Mouse (Mus musculus) central nervous system, embryonic 18 days (tissue): ENCODE measurements around the gene Olfr48. TPM values are rescaled to one million over a fixed set of nuclear protein-coding genes. Genes with fewer than 3 reads are reported as not detected.

ENCODE experiments used
- polyA plus RNA-seq: library from polyadenylated mRNA; depleted of rRNA; stranded (reverse); fragments of >200 nt; gene quantifications from 2 replicates; pipeline ENCODE4 v1.2.3, GENCODE M21; 2012; rRNA removed

The Olfr48 gene
- 0.14 TPM in 1 of 2 replicates, not detected in the other for polyA plus RNA-seq

DNA sequence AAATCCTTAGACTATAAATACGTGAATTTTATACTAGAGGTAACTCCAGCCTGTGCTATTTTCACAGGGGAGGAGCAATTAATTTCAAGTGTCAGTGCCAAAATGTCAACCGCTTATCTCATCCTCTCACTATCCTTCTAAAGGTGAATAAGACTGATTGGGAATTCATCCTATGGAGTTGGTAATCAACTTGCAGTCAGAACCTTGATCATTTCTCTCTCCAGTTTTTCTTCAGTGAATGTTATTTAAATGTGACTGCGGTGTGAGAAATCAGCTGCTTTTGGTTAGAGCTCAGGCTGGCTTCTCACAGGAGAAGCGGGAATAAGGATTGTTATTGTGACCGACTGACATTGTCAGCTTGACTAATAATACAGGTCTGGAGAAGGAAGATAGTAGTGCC lies at the start of gene Olfr48:
Olfr48 (minus strand) TSS at position 101 of the 400 bp plus-strand sequence.

DNA sequence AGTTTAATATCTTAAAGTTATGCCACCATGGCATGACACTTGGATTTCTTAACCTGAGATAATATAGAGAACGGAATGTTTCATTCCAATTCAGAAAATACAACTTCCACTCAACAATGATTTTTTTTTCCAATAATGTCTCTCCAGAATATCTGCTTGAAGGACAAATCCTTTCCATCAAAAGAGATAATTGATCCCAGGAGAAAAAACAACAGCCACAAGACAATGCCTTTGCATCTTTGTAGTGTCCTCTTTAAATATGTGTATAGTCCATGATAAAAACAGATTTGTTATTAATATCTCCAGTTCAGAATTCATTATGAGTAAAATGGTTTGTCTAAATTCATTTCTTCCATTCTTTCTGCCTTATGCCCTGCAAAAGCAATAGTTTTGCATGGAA lies 30.1 kb upstream of the Olfr48 start, which contains the start of gene Olfr1257:
Olfr1257 (plus strand) TSS at position 301 of the 400 bp plus-strand sequence.

DNA sequence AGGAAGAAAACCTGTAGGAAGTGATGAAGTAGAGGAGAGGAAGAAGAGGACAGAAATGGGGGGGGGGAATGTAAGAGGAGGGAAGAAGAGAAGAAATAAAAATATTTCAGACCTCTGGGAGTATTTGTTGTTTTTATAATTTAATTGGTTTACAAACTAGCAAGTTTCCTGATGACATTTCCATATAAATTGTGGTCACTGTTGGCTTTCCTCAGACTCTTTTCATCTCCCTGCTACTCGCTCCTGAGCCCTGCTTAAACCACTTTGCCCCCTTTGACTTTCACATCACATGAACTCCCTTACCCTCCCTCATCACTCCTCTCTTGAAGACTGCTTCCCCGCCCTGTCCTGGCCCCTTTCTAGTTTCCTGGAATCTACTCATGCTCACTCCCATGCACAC lies 6.5 kb downstream of the Olfr48 start, which contains the start of gene Olfr1256:
Olfr1256 (minus strand) TSS at position 101 of the 400 bp plus-strand sequence.

DNA sequence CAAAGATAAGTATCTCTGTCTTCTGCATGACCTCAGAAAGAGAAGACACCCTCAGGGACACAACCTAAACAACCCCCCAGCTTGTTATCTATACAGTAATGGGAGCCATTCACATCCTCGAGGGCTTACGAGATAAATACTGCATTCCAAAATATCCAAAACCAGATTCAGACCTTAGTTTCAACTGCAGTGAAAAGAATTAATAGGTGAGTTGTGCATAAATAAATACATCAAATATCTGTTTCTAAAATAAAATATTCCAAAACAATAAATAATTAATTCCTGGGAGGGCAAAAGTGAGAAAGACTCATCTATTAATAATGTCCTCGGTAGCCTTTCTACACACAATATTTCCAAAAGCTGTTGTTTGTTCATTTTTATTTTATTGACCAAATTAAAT lies 36.3 kb downstream of the Olfr48 start, which contains the start of gene Olfr1255:
Olfr1255 (plus strand) TSS at position 301 of the 400 bp plus-strand sequence.

DNA sequence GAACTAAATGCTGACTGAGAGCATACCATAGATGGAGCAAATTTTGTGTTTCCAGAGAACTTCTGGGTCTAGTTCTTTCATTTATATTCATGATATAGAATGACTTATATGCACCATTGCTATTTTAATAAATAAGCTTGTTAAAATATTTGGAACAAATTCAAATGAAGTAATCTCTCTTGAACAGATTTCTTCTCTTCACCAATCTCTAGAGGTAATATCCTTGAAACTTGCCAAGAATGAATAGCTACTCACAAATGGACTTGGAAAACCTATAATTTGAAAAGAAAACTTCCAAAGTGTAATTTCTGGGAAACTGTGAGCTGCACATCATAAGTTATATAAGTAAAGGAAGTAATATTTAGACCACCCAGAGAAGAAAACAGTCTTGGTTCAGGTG lies 54.5 kb downstream of the Olfr48 start, which contains the start of gene Olfr1254:
Olfr1254 (minus strand) TSS at position 101 of the 400 bp plus-strand sequence.

Other genes with a start within 250 kb of the Olfr48 start
- not detected in 2 replicates for gene Olfr1247, start 234.1 kb downstream of the Olfr48 start, polyA plus RNA-seq
- not detected in 2 replicates for gene Olfr1248, start 230.0 kb downstream of the Olfr48 start, polyA plus RNA-seq
- not detected in 2 replicates for gene Olfr1249, start 213.2 kb downstream of the Olfr48 start, polyA plus RNA-seq
- not detected in 2 replicates for gene Olfr1250, start 186.7 kb downstream of the Olfr48 start, polyA plus RNA-seq
- not detected in 2 replicates for gene Olfr1251, start 176.3 kb downstream of the Olfr48 start, polyA plus RNA-seq
- not detected in 2 replicates for gene Olfr1252, start 123.2 kb downstream of the Olfr48 start, polyA plus RNA-seq
- not detected in 2 replicates for gene Olfr1253, start 91.1 kb downstream of the Olfr48 start, polyA plus RNA-seq
- gene Olfr1254, start 54.6 kb downstream of the Olfr48 start, polyA plus RNA-seq = not detected in 2 replicates
- gene Olfr1255, start 36.2 kb downstream of the Olfr48 start, polyA plus RNA-seq = not detected in 2 replicates
- not detected in 2 replicates for gene Olfr1256, start 6.7 kb downstream of the Olfr48 start, polyA plus RNA-seq
- gene Olfr1257, start 30.2 kb upstream of the Olfr48 start, polyA plus RNA-seq = not detected in 2 replicates
- gene Olfr1258, start 79.1 kb upstream of the Olfr48 start, polyA plus RNA-seq = not detected in 2 replicates
- 0.01 and 0.09 TPM in 2 replicates for gene Olfr1259, start 100.5 kb upstream of the Olfr48 start, polyA plus RNA-seq
- gene Olfr1260, start 126.1 kb upstream of the Olfr48 start, polyA plus RNA-seq = not detected in 2 replicates
- gene Olfr1261, start 143.0 kb upstream of the Olfr48 start, polyA plus RNA-seq = not detected in 2 replicates
- gene Olfr1262, start 151.9 kb upstream of the Olfr48 start, polyA plus RNA-seq = not detected in 2 replicates
- not detected in 2 replicates for gene Olfr1263, start 163.9 kb upstream of the Olfr48 start, polyA plus RNA-seq
- not detected in 2 replicates for gene Olfr1264, start 177.4 kb upstream of the Olfr48 start, polyA plus RNA-seq
- not detected in 2 replicates for gene Olfr1265, start 187.1 kb upstream of the Olfr48 start, polyA plus RNA-seq
- gene Olfr140, start 215.4 kb upstream of the Olfr48 start, polyA plus RNA-seq = not detected in 2 replicates